Mouse (Mus musculus) ovary, adult 18-20 months (tissue): ENCODE data around the gene Elp4.

Source experiments
- DNase-seq: peaks from one replicate; pipeline ENCODE4 v3.0.0; 2022; ENCODE audit warnings: low spot score, mixed read lengths

Elp4 gene

DNA sequence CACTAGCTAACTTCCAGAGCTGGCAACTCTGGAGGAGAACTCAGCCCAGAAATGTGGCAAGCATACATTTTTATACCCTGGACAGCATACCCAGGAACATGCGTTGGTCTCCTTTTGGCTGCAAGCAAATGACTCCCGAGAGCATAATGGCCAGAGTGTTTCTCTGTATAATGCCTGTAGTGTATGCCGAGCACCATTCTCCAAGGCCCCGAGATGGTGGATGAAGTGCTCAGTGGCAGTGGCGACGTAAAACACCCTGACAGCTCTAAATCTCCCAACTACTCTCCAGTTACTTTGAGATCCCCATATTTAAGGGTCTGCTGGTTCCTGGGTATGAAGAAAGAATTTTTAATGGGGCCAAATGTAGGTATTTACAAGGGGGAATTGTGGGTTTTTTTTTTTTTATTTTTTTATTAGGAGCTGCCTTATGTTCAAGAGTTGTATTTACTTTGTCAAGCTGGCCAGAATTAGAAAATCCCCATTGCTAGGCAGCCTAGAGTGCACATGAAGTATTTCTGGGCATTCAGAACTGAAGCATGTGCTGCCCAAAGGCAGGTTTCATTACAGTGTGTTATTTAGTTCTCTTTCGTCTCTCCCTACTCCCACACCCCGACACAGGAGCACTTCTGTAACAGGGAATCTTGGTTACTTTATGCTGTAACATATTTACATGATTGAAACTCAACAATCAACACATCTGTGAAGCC, 188.8 kb downstream of the Elp4 start:
- DNase-seq: no peak

DNA sequence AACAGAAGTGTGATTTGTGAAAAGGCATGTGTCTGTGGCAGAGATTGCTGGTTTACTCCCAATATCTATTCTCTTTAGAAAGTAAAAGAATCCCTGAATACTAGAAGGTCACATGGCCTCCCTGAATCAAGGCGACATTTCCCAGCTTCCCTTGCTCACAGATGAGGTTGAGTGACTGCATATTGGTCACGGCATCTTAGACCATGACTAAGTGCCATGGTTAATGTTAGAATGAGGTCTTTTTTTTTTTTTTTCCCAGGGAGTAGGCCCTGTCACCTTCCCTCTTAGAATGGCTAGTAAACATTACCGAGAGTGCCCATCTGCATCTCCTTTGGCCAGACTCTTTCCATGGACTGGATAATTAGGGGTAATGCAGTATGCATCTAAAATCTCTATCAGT, 193.9 kb downstream of the Elp4 start:
- DNase-seq: no peak

DNA sequence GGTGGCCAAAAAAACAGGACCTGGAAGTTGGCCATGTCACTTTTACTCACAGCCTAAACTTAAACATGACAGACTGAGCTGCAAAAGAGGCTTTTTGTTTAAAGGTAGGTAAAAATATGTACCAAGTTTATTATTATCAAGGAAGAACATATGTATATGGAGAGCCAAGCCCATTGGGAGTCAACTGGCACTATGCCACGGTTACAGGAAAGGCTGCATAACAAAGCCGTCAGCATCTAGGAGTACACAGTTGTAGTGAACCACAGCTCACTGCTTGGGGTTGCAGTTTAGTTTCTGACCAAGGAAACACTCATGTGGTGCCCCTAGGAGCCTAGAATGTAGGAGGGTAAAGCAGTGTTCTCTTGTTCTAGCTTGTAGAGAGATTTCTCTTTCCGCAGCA, 195.2 kb downstream of the Elp4 start:
- DNase-seq: no peak

DNA sequence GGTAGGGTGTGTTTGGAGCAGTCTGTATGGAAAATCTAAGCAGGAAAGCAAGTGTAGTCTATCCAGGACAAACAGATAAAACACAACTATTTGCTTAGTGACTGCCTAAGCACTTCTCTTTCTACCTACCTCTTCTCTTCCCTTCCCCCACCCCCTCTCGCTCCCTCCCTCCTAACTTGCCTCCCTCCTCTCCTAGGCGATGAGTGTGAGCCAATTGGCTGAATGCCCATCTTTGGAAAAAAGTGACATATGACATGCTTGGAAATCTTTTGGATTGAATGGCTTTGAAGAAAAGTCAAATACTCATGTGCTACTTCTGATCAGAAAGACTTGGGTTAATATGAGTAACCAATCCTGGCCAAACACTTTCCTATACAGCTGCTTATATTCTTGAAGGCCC, 199.0 kb downstream of the Elp4 start:
- no peak for DNase-seq

DNA sequence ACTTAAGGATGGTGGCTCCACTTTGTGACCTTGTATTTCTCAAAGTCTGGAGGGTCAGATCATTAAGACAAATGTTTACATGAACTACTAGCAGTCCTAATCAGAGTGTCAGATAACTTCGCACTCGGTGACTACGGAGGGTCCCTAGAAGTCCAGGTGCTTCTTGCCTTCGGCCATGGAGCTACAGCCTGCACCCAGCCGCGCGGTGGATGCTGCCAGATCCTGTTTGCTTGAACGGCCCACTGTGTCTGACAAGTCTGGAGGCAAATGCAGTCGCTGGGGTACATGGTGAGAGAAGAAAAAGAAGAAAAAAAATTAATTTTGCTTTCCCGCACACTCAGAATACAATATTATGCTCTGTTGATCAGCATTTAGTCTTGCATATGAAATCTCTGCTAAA, 201.8 kb downstream of the Elp4 start:
- DNase-seq: no peak

DNA sequence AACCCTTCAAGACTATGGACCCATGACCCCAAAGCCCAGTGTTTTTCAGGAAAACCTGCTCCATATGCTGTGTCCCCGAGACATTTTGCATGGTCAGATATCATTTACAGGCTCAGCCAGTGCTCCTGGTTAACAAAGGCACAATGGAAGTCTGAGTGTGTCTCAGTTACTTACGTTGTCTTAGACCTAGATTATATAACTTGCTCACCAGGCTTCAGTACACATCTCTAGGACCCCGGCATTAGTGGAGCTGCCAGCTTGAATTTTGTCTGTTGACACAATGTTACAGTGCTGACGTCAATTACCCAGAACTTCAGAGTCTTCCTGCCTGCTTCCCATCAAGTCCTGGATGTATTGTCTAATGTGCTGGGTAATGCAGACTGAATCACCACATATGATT, 202.6 kb downstream of the Elp4 start:
- DNase-seq: no peak

DNA sequence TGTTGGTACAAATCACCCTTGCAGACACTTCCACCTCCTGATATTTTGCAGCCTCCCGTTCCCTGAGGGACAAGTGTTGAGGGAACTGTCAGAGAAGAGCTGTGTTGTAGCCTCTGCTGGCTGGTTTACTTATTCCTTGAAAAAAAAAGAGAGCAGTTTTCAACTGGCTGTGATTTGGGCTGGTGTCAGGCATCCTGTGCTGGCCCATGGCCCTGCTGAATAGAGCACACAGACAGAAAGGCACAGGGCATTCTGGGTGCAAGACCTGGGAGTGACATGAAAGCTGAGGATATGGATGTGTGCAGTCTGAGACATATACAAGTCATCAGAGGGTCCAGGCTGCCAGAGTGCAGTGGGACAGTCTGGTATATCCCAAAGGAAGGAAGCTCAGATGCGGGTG, 205.7 kb downstream of the Elp4 start:
- DNase-seq: no peak

DNA sequence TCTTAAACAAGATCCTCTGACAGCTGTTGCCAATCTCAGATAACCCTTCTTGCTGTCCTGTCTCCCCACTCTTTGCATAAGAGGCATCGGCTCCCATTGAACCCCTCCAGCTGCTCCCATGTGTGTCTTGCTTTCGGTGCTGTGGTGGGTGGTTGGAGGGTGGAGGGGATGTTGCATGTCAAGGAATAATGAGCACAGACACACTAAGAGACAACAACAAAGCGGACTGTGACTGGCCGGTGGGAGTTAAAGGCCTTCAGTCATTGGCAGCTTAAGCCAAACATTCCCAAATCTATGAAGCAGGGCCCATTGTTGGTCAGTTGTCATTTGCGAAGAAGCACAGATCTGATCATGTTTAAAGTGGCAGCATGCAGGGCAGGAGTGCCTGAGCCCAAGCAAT, 206.6 kb downstream of the Elp4 start:
- DNase-seq: no peak

DNA sequence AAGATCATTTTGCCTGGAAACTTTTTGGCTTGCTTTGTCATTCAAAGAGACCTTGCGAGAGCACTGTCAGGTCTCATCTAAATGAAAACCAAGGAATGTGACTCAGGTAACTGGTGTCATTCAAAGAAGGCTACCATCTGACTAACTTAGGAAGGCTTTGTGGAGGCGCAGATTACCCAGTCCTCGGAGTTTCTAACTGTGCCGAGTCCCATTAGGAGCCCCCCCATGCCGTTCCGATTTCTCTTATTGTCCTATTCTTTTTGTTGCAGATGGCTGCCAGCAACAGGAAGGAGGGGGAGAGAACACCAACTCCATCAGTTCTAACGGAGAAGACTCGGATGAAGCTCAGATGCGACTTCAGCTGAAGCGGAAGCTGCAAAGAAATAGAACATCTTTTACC, 213.1 kb downstream of the Elp4 start:
- no peak for DNase-seq

DNA sequence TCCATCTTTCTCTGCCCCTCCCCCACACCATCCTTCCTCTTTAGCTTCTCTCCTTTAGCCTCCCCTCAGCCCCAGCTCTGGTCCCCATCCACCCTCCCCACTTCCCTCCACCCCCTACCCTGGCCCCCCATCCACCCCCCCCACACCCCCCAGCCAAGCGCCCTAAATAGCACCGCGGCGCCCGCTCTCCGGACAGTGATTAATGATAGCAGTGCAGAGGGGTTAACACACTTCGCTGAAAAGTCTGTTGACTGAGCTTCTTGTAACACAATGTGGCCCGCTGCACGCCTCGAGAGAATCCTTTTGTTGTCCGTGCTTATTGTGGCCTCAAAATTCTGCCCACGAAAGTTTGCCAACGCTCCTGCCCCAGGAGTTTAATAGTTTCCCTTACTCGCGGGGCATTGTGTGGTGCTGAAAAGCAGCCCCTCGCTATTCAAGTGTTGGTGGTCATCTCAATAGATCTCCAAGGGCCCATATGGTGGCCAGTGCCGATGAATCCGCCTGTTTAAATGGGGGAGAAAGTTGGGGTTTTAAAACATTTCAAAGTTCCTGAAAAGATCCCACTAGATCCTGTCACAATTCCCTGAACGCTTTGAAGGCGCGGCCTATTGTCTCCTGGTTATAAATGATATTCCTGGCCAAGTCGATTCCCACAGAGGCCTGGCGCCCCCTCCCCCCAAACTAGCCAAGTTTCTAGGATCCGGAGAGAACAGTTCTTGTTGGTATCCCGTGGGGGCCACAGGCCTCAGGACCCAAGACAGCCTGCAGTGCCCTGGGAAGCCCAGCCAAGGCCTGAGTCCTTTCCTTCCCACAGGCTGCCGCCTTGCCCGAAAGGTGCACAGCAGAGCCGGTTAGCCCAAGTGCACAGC, 214.4 kb downstream of the Elp4 start:
- no peak for DNase-seq

DNA sequence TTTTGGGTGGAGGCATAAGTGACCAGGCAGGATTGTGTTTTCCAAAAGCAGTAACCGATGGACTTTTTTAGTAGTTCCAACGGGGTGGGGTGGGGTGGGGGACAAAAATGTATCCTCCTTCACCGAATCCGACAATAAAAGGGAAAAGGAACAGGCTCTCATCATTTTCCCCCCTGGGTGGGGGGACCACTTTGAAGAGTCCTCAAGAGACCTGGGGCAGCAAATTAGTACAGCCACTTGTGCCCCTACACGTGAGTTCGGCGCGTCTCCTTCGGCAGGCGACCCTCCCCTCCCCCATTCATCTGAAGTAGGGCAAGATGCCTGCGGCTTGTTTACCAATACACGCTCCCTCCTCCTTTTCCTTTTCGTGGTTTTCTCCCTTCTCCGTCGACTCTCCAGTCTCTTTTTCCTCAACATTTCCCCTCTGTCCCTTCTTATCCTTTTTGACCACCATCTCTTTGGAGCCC, 215.0 kb downstream of the Elp4 start:
- DNase-seq: no peak

DNA sequence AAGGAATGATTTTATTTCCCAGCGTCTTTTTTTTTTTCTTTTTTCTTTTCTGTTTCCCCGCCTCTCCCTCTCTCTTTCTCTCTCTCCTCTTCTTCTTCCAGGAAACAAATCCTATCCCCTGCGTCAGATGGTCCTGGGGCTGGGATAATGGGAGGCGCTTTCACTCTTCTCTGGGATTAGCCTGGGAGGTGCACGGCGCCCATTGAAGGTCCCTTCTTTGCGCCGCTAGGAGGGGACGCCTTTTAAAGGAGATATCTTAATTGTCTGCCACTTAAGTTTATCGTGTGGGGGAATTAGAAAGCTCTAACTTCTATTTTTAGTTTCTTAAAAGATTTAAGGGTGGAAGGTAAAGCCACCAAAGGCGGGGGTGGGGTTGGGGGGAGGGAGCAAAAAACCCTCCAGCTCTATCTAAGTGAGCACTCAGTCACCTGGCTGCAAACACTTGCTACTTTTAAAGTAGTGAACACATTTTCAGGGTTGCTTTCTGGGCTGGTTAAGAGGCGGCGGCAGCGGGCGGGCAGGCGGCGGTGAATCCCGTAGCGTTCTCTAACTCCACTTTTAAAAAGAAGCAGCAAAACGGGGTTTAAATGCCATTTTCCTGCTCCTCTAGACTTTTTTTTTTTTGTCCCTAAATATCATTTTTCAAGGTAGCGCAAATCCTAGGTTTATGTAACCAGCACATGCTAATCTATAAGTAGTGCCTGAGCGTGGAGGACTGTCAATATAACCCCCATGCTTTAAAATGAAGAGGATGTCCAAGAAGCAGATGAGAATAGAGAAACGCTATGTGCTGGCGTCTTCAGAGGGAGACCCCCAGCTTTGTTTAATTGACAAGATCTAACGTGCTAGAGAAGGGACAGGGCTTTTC, 215.7 kb downstream of the Elp4 start:
- no peak for DNase-seq

DNA sequence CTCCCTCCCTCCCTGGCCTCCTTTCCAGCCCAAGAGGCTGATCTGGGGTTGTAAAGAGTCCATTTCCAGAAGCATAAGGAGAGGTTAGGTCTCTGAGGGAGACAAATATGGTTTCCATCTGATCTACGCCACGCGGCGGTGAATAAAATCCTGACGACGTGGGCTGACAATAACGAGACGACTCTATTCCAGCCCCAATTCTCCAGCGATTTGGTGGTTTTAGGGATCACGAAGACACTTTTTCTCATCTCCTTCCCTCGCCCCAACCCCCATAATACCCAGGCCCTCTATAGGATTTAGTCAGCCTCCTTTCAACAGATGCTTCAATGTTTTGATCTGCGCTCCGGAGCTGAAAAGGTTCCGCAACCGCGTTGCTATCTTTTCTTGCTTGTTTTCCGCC, 216.4 kb downstream of the Elp4 start:
- no peak for DNase-seq

DNA sequence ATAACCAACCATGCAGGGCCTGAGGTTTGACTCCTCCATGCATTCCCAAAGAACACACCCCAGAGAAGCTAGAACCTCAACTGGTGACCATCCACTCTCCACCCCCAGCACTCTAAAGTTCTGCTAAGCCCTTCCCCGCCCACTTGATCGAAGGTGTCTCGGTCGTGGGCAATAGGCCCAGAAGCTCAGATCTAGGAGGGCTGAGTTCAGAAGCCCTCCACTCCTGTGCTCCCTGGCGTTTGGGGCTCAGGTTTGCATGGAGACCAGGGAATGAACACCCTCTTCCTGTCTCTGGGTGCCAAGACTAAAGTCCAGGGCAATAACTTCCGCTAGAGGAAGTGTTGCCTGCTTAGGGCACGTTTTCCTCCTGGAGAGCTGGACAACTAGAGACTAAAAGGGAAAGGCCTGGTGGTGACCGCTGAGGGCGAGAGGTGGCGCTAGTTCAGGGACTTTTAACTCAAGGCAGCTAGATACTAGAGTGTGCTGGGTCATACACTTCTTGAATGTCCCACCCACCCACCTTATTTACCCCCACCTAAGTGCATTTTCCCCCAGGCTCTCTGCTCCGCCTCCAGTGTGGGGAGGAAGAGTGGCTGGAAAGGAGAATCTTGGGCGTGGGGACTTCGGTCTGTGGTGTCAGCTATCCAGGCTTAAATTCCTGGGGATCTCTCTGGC, 216.9 kb downstream of the Elp4 start:
- DNase-seq: no peak

DNA sequence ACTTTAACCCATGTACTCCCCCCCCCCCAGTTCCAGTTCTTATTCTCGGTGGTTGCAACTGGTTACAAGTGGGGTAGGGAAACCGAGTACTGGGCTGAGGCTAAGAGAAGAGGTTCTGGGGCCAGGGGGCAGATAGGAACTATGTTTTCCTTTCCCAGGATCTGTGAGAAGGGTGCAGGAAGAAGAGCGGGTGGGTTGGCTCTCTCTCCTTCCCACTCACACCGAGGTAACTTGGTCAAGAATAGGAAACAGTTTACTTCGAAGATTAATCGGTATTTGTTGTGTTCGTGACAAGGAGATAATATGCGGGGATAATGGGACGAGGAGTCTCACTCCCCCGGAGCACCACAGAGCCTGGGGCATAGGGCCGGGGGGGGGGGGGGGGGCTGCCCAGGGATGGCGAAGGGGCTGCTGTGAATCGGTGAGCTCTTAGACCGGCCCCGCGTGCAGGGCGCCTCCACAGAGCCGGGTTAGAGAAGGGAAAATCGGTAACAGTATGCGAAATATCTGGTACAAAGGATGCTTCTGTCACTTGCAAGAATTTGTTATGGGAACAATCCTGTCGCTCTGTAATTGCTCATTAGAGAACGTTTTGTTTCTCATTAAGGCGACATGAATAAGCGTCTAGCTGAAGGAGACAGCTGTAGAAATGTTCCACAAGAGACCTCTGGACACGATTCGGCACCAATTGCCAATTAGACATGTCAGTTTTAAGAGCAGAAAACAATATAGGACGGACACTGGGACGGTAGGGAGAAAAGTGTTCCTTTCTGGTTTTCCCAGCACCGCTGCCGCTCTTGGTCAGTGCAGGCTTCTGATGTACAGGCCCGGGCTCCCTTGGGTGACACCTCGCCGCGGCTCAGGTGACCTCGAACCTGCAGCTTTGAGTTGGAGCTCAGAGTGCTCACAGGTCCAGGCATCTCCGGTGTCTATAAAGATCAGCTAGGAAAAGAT, 217.7 kb downstream of the Elp4 start:
- DNase-seq: no peak

DNA sequence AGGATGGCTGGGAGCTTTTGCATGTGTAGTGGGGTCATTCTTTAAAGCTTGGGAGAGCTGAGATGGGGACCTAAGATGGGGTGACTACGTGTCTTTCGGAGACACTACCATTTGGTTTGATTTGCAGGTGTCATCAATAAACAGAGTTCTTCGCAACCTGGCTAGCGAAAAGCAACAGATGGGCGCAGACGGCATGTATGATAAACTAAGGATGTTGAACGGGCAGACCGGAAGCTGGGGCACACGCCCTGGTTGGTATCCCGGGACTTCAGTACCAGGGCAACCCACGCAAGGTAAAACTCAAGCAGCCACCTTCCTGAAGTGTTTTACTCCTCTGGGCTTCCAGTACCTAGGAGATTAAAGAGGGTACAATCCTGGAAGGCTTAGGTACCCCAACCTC, 218.7 kb downstream of the Elp4 start:
- no peak for DNase-seq

DNA sequence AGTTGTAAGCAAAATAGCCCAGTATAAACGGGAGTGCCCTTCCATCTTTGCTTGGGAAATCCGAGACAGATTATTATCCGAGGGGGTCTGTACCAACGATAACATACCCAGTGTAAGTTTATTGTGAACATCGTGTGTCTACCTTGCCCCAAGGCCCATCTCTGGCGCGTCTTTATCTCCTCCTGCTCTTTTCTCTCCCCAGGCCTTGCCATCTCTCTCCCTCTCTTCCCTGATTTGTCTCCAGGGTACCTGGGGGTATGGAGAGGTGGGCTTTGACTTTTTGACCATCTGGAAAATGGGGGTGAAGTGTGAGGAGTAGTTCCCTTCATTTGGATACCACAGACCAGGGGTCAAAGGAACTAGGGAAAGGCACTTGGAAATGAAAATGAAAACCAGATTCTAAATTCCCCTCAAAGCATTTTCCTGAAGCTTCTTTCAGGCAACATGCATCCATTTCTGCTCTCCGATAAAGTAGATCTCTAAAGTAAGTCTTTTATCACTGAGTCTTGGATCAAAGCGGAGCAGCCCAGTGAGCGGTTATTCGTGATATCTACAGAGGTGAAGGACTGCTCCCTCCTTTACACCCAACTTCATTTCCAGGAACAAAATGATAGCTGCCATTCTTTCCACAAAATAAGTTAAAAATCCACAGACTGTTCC, 219.2 kb downstream of the Elp4 start:
- no peak for DNase-seq

DNA sequence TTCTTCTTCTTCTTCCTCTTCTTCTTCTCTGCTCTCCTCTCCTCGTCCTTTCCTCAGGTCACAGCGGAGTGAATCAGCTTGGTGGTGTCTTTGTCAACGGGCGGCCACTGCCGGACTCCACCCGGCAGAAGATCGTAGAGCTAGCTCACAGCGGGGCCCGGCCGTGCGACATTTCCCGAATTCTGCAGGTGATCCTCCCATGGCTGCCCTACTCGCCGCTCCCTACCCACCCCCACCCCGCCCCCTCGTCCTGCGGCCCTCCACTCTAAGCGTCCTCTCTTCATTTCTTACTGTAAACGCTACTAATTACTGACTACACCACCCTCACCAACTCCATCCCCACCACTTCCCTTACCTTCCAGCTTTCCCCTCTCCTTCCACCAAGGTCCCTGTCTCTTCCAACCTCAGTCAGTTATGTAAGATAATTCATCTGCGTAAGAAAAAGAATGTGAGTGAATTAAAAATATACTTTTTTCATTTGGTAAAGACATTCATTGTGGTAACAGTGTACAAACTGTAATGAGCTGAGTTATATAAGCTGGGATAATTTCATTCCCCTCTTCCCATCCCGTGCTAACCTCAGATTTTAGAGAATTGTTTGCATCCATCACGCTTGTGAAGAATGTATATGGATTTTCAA, 220.5 kb downstream of the Elp4 start:
- DNase-seq: no peak

DNA sequence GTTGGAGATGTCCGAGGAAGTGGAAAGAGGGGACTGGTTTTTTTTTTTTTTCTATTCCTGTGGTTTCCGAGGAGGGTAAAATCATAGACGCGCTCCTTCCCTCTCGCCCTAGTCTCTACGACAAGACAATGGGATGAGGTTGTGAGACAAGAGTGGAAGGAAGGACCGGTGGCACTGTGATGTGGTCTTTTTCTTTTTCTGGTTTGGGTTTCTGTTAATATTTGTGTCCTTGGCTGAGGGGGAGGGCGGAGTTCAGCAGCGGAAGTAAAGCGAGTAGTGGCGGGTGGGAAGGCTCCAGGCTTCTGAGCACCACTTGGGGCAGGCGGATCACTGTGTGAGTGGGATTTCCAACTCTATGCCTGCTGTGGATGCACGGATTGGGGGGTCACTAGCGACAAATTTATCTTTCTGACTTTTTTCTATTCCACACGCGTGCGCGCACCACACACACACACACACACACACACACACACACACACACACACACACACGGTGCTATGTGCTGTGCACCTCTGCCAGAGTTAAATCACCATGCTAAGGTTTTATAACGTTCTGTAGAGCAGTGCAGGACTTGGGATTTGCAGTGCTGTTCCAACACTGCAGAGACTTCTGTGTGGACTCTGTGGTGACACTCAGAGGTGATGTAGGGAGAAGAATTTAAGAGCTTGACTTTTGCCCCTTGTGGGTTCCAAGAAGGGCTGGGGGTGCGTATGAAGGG, 221.6 kb downstream of the Elp4 start:
- DNase-seq: no peak
